ENCODE assay signal across 18 mouse cellular contexts in the genomic region with DNA sequence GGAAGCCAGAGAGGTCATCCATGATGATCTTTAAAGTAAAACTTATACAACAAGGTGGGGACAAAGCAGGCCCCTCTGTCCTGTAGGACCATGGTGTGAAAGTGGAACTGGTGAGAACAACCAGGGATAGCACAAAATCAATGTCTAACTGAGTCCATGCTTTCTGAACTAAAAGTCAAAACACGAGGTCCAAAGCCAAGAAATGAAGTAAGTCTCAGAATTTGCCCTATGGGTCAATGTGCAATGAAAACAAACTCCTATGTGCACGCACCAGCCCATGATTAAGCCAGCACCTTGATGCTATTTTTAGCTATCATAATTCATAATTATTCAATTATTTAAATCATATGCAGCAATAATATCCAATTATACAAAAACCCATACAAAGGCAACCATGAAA.
A peak's percentile ranks its signal among the peaks of the same experiment; 100 is the strongest.
DNase-seq lines count a peak whose midpoint lies in the region; TF ChIP-seq lines count a peak whose summit lies in the region.
"Had no signal": no experiment of that assay in that cellular context is flagged by ENCODE, and none has a peak within 500 bp of the region (broad histone marks: within the 10 kb centered on the region; RNA-seq: fewer than 3 reads in every experiment).

No protein-coding gene starts in this region.

- 0 out of 2 replicates have a peak overlapping the region, but pooled peaks have one; percentile 16 for H3K27ac ChIP-seq in kidney, adult 2 months (ENCODE audit: insufficient read depth, low read depth, low read length)
- H3K27ac ChIP-seq in liver, adult 2 months (replicated peaks; ENCODE audit: insufficient read depth, low read depth, low read length), result no peak overlapping the region

- no peak overlapping the region for H3K4me3 ChIP-seq in kidney, adult 2 months (ENCODE audit: insufficient read depth, low read depth, low read length)
- no peak overlapping the region for H3K4me3 ChIP-seq in liver, adult 2 months (ENCODE audit: insufficient read depth, low read depth, low read length)

- no peaks in the 10 kb centered on the region; the same call in 1 of the 2 replicates for H3K4me1 ChIP-seq in kidney, adult 2 months (ENCODE audit: control insufficient read depth, insufficient read depth, low read length)
- H3K4me1 ChIP-seq in liver, adult 2 months (ENCODE audit: control insufficient read depth, insufficient read depth, low read length), result peaks cover 7% of the 10 kb centered on the region; the same call in 1 of the 2 replicates

- no peaks in the 10 kb centered on the region for H3K27me3 ChIP-seq in kidney, adult 2 months (replicated peaks; ENCODE audit: control insufficient read depth, insufficient read depth, low read length)
- H3K27me3 ChIP-seq in liver, adult 2 months (ENCODE audit: control insufficient read depth, insufficient read depth, low read length), result no peaks in the 10 kb centered on the region
- H3K27me3 ChIP-seq: CH12.LX had no signal

- no peak for TF ChIP-seq POLR2A in kidney, adult 2 months (IDR thresholded peaks at IDR 0.05; ENCODE audit: low read depth, low read length)
- TF ChIP-seq POLR2A in liver, adult 2 months (IDR thresholded peaks at IDR 0.05; ENCODE audit: extremely low read depth, insufficient read depth, low read length), result no peak

- no peaks in the 10 kb centered on the region for H3K36me3 ChIP-seq in kidney, adult 2 months (ENCODE audit: control insufficient read depth, insufficient read depth, low read length)
- no peaks in the 10 kb centered on the region for H3K36me3 ChIP-seq in liver, adult 2 months (ENCODE audit: control insufficient read depth, insufficient read depth, low read length)
- H3K36me3 ChIP-seq: G1E had no signal

- DNase-seq in kidney, adult 2 months, result peak; percentile 55
- DNase-seq in kidney, postnatal 4 days, result no peak
- peak; percentile 49 for DNase-seq in kidney, adult 9 months
- DNase-seq in kidney, postnatal 14 days, result no peak
- DNase-seq in liver, adult 2 months (ENCODE audit: extremely low read depth, low read depth, low spot score), result peak; percentile 83
- DNase-seq in liver, result no peak
- DNase-seq: adrenal gland, adult 2 months; adrenal gland, adult 8-10 months; adrenal gland, postnatal 10 days; adrenal gland, postnatal 14 days; adrenal gland, postnatal 25 days; adrenal gland, postnatal 36 days; B cell, adult 2 months; cerebellum, adult 11 months; cerebellum, adult 11-12 months; cerebellum, adult 18-20 months had no signal

- H3K79me2 ChIP-seq in liver, adult 2 months (ENCODE audit: control insufficient read depth, insufficient read depth, low read length), result no peaks in the 10 kb centered on the region

- no peak for TF ChIP-seq CTCF in kidney, adult 2 months (conservative IDR thresholded peaks at IDR 0.05; ENCODE audit: insufficient read depth, insufficient read length, low read depth, low read length)
- TF ChIP-seq CTCF in liver, adult 2 months (IDR thresholded peaks at IDR 0.05; ENCODE audit: low read depth, low read length), result no peak

- WGBS in kidney, adult 2 months, result 57% methylated on average over 2 of the region's 2 CpGs
- 18% methylated on average over 2 of the region's 2 CpGs for WGBS in liver, adult 2 months

- H3K9ac ChIP-seq in liver, adult 2 months (ENCODE audit: low read depth, low read length), result no peak overlapping the region

Comparison
In these comparisons a context has a peak if more than half of its experiments do, and no peak if none do; other contexts are left out.
1. DNase-seq: peak in kidney, adult 2 months (single experiment), kidney, adult 9 months (single experiment) and liver, adult 2 months (single experiment); none in kidney, postnatal 4 days (0 of 2), kidney, postnatal 14 days (single experiment) and liver (single experiment).